Mouse (Mus musculus) embryonic facial prominence, embryonic 14.5 days (tissue): ENCODE results near the gene Tbc1d22b. TPM values are rescaled to one million over a fixed set of nuclear protein-coding genes. Genes with fewer than 3 reads are reported as not detected.

Experiments
- ATAC-seq: fragments of 200-750 bp; cut with Nextera tagmentation; 2 replicates; pipeline ENCODE4 v1.8.0; 2017; ENCODE audit warnings: low read depth, moderate number of reproducible peaks, moderate TSS enrichment
- DNase-seq: peaks from one replicate; pipeline ENCODE4 v3.0.0-alpha.2; 2015; ENCODE audit warnings: low spot score
- H3K27ac ChIP-seq: fragments of 300-500 bp; sonication (generic); replicated peaks from 2 replicates; pipeline ENCODE4 v1.5.1; 2014; ENCODE audit warnings: low read depth, mild to moderate bottlenecking, low read length, moderate library complexity
- H3K27me3 ChIP-seq: fragments of 300-500 bp; sonication (generic); replicated peaks from 2 replicates; pipeline ENCODE4 v1.6.1; 2014; ENCODE audit warnings: low read length; ENCODE audit not compliant: control insufficient read depth, insufficient read depth
- H3K36me3 ChIP-seq: fragments of 300-500 bp; sonication (generic); 2 replicates; pipeline ENCODE4 v1.6.1; 2014; ENCODE audit warnings: low read length, mixed read lengths; ENCODE audit not compliant: control insufficient read depth, insufficient read depth
- H3K4me1 ChIP-seq: fragments of 300-500 bp; sonication (generic); 2 replicates; pipeline ENCODE4 v1.6.1; 2014; ENCODE audit warnings: antibody characterized with exemption, low read length; ENCODE audit not compliant: control insufficient read depth, insufficient read depth
- H3K4me2 ChIP-seq: fragments of 300-500 bp; sonication (generic); 2 replicates; pipeline ENCODE4 v1.6.1; 2014; ENCODE audit warnings: low read depth, mild to moderate bottlenecking, low read length, moderate library complexity, mixed read lengths
- H3K4me3 ChIP-seq: fragments of 300-500 bp; sonication (generic); 2 replicates; pipeline ENCODE4 v1.5.1; 2014; ENCODE audit warnings: low read depth, mild to moderate bottlenecking, low read length
- H3K9ac ChIP-seq: fragments of 300-500 bp; sonication (generic); 2 replicates; pipeline ENCODE4 v1.6.1; 2014; ENCODE audit warnings: low read depth, mild to moderate bottlenecking, low read length, moderate library complexity, mixed read lengths
- H3K9me3 ChIP-seq: fragments of 300-500 bp; sonication (generic); 2 replicates; pipeline ENCODE4 v1.6.1; 2016; ENCODE audit warnings: low read length; ENCODE audit not compliant: control insufficient read depth
- WGBS: fragments of 180-500 bp; shearing (Covaris S2); extraction: QIAGEN DNeasy Blood & Tissue Kit; methylation state at CpG from one replicate; pipeline ENCODE4 v1.1.7; 2014; 5-methylcytosine and 5-hydroxymethylcytosine counted together
- microRNA-seq: library from miRNA; unstranded; fragments of <30 nt; microRNA quantifications from one replicate; pipeline ENCODE4, GENCODE M21; 2016; ENCODE audit warnings: borderline number of aligned reads
- polyA plus RNA-seq: library from polyadenylated mRNA; unstranded; fragments of >200 nt; fragmentation: Nextera tagmentation; extraction: Ambion mirVana; gene quantifications from 2 replicates; pipeline ENCODE4 v1.2.1, GENCODE M21; 2014

Gene Tbc1d22b
- polyA plus RNA-seq, 1 experiment from 2014 or later, result 12.3 TPM

DNA sequence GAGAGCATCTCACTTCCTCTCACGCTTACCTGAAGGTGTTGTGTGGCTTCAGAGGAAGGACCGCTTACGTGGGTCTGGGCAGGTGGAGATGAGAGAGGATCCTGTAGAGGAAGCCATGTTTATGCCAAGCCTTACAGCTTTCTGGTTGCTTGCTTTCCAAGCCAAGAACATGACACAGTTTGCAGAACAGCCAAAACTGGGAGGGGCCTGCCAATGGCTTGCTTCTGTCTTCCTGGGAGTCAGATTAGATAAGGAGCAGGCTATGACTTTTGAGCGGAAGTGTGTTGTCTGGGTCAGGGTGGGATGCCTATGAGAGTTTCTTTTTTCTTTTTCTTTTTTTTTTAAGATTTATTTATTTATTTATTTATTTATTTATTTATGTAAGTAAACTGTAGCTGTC, 87.8 kb downstream of the Tbc1d22b start:
- peaks cover 94% of the 10 kb centered on the region for H3K36me3 ChIP-seq
- 94% methylated on average over 4 of the region's 4 CpGs for WGBS
- no peaks in the 10 kb centered on the region for H3K27me3 ChIP-seq

DNA sequence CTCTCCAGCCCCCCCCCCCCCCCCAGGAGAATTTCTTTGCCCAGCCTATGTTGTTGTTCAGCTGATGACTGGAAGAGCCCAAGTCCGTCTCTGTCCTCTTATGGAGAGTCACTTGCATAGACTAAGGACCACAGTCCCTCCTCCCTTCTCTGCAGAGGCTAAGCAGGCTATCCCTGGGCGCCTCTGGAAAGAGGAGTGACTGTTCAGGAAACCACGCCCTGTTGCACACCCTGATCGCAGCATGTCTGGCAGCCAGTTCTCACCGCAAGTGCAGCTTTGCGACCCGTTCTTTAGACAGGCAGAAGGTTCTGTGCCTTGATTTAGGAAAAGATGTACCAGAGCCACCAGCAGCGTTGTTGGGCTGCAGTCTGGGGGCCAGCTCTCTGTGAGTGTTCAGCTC, 88.3 kb downstream of the Tbc1d22b start:
- DNase-seq (no peak), ATAC-seq (no peak)
- WGBS, result 76% methylated on average over 8 of the region's 8 CpGs
- H3K4me3 ChIP-seq, result no peak overlapping the region
- no peak overlapping the region for H3K9ac ChIP-seq
- H3K27ac ChIP-seq, result no peak overlapping the region
- H3K4me2 ChIP-seq, result no peak overlapping the region
- H3K27me3 ChIP-seq, result no peaks in the 10 kb centered on the region
- no peaks in the 10 kb centered on the region for H3K4me1 ChIP-seq
- H3K9me3 ChIP-seq, result no peaks in the 10 kb centered on the region
- H3K36me3 ChIP-seq, result peaks cover 95% of the 10 kb centered on the region

More for the DNA sequence above, 87.8 kb downstream of the Tbc1d22b start:
- no peak overlapping the region for H3K9ac ChIP-seq
- DNase-seq, result no peak
- H3K4me3 ChIP-seq, result no peak overlapping the region
- no peak overlapping the region for H3K4me2 ChIP-seq
- no peaks in the 10 kb centered on the region for H3K4me1 ChIP-seq
- H3K27ac ChIP-seq, result no peak overlapping the region
- ATAC-seq, result no peak
- H3K9me3 ChIP-seq, result no peaks in the 10 kb centered on the region

DNA sequence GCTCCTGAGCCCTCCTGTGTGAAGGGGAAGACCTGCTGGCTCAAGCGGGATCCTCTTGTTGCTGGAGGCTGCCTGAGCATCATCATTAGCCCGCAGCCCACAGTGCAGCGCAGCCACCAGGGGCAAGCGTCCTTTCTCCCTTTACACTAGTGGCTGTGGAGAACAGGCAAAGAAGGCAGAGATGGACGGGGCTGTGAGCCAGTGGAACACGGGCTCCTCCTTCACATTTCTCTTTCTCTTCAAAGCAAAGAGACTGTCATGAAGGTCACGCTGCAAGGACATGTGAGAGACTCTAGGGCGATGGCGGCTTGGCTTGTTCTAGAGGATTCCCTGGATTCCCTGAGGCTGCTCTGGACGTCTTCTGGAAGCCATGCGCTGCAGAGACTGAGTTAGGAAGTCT, 91.4 kb downstream of the Tbc1d22b start:
- Histone ChIP-seq H3K4me1 (peaks cover 3% of the 10 kb centered on the region; the same call in 1 of the 2 replicates), H3K27me3 (no peaks in the 10 kb centered on the region), H3K36me3 (peaks cover 65% of the 10 kb centered on the region), H3K4me2 (no peak overlapping the region), H3K9ac (no peak overlapping the region), H3K27ac (no peak overlapping the region), H3K9me3 (no peaks in the 10 kb centered on the region), H3K4me3 (no peak overlapping the region)
- ATAC-seq, result no peak
- WGBS, result 91% methylated on average over 10 of the region's 11 CpGs
- no peak for DNase-seq

DNA sequence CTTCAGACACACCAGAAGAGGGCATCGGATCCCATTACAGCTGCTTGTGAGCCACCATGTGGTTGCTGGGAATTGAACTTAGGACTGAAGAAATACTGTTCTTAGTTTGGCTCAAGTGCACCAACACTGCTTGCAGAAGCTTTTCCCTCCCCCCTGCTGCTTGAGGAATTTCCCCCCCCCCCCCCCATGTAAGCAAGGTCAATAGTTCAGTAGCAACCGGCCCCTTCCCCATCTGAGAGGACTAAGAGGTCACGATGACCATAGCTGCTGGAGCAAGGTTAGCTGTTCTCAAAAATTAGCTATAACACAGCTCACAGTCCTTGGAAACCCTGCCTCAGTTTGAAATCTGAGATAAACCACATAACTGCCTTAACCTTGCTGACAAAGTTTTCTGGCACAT, 92.6 kb downstream of the Tbc1d22b start:
- 46% methylated on average over 3 of the region's 3 CpGs for whole genome bisulfite sequencing
- Histone ChIP-seq H3K9ac (no peak overlapping the region), H3K4me1 (peaks cover 3% of the 10 kb centered on the region; the same call in 1 of the 2 replicates), H3K4me2 (no peak overlapping the region), H3K27ac (no peak overlapping the region), H3K9me3 (no peaks in the 10 kb centered on the region), H3K36me3 (peaks cover 59% of the 10 kb centered on the region), H3K4me3 (no peak overlapping the region), H3K27me3 (no peaks in the 10 kb centered on the region)
- DNase-seq (no peak), ATAC-seq (no peak)

Small RNAs within 50 kb of the gene (microRNA-seq; reads per million reads assigned to microRNA genes)
- not detected for gene Mir7667

Other genes starting within 250 kb of the Tbc1d22b start
- 1.8 and 3.0 TPM in 2 replicates for gene Pi16, start 232.1 kb upstream of the Tbc1d22b start, polyA plus RNA-seq
- gene Mtch1, start 201.9 kb upstream of the Tbc1d22b start, polyA plus RNA-seq, result 396 and 441 TPM in 2 replicates
- gene Fgd2, start 188.9 kb upstream of the Tbc1d22b start, polyA plus RNA-seq, result 10.5 and 12.7 TPM in 2 replicates
- gene Pim1, start 59.0 kb upstream of the Tbc1d22b start, polyA plus RNA-seq, result 10.7 and 13.6 TPM in 2 replicates
- gene Gm17657, start 147 bp upstream of the Tbc1d22b start, polyA plus RNA-seq, result not detected in 2 replicates
- gene Tmem217, start 2.6 kb downstream of the Tbc1d22b start, polyA plus RNA-seq, result 0.18 and 0.30 TPM in 2 replicates
- 66.0 and 68.1 TPM in 2 replicates for gene Rnf8, start 65.0 kb downstream of the Tbc1d22b start, polyA plus RNA-seq
- gene Gm28043, start 65.1 kb downstream of the Tbc1d22b start, polyA plus RNA-seq, result 2.2 and 2.6 TPM in 2 replicates
- 88.9 and 115 TPM in 2 replicates for gene Cmtr1, start 110.8 kb downstream of the Tbc1d22b start, polyA plus RNA-seq
- gene Ccdc167, start 167.3 kb downstream of the Tbc1d22b start, polyA plus RNA-seq, result 14.9 and 15.2 TPM in 2 replicates